Mouse (Mus musculus) hindbrain, postnatal 0 days (tissue): ENCODE measurements around the gene Efemp2. TPM values are rescaled to one million over a fixed set of nuclear protein-coding genes. Genes with fewer than 3 reads are reported as not detected.

Experiments used
- ATAC-seq: fragments of 200-750 bp; cut with Nextera tagmentation; 2 replicates; pipeline ENCODE4 v1.8.0; 2017; ENCODE audit warnings: mild to moderate bottlenecking, moderate TSS enrichment, moderate library complexity
- DNase-seq: peaks from one replicate; pipeline ENCODE4 v3.0.0-alpha.2; 2015; ENCODE audit warnings: low spot score
- H3K27ac ChIP-seq: fragments of 300-500 bp; sonication (generic); 2 replicates; pipeline ENCODE4 v1.5.1; 2014; ENCODE audit warnings: mild to moderate bottlenecking
- H3K27me3 ChIP-seq: fragments of 300-500 bp; sonication (generic); 2 replicates; pipeline ENCODE4 v1.6.1; 2014; ENCODE audit warnings: low read length, mixed read lengths; ENCODE audit not compliant: insufficient read depth
- H3K36me3 ChIP-seq: fragments of 300-500 bp; sonication (generic); 2 replicates; pipeline ENCODE4 v1.6.1; 2014; ENCODE audit warnings: low read length, mixed read lengths; ENCODE audit not compliant: insufficient read depth
- H3K4me1 ChIP-seq: fragments of 300-500 bp; sonication (generic); 2 replicates; pipeline ENCODE4 v1.6.1; 2014; ENCODE audit warnings: antibody characterized with exemption, low read length, mixed read lengths; ENCODE audit not compliant: insufficient read depth
- H3K4me2 ChIP-seq: fragments of 300-500 bp; sonication (generic); 2 replicates; pipeline ENCODE4 v1.6.1; 2014; ENCODE audit warnings: low read depth, mild to moderate bottlenecking, low read length, moderate library complexity, mixed read lengths
- H3K4me3 ChIP-seq: fragments of 300-500 bp; sonication (generic); 2 replicates; pipeline ENCODE4 v1.5.1; 2014; ENCODE audit warnings: low read length
- H3K9ac ChIP-seq: fragments of 300-500 bp; sonication (generic); replicated peaks from 2 replicates; pipeline ENCODE4 v1.6.1; 2014; ENCODE audit warnings: mild to moderate bottlenecking, low read length, moderate library complexity, mixed read lengths
- H3K9me3 ChIP-seq: fragments of 300-500 bp; sonication (generic); 2 replicates; pipeline ENCODE4 v1.6.1; 2016; ENCODE audit warnings: low read length, mixed read lengths
- CTCF ChIP-seq: IDR thresholded peaks from 2 replicates; pipeline ENCODE4 v1.5.1; 2016; ENCODE audit warnings: antibody characterized with exemption, control low read depth, low read depth
- WGBS: fragments of 180-500 bp; shearing (Covaris S2); extraction: QIAGEN DNeasy Blood & Tissue Kit; methylation state at CpG from one replicate; pipeline ENCODE4 v1.1.7; 2014; 5-methylcytosine and 5-hydroxymethylcytosine counted together
- polyA plus RNA-seq: library from polyadenylated mRNA; unstranded; fragments of >200 nt; fragmentation: Nextera tagmentation; extraction: Ambion mirVana; gene quantifications from 2 replicates; pipeline ENCODE4 v1.2.1, GENCODE M21; 2015
- total RNA-seq: library from RNA; depleted of rRNA; stranded (reverse); fragments of >200 nt; gene quantifications from 2 replicates; pipeline ENCODE4 v1.2.3, GENCODE M21; 2014

Efemp2 gene
- total and polyA plus RNA-seq, 2 experiments from 2014 or later = 36.5 to 49.3 TPM

DNA sequence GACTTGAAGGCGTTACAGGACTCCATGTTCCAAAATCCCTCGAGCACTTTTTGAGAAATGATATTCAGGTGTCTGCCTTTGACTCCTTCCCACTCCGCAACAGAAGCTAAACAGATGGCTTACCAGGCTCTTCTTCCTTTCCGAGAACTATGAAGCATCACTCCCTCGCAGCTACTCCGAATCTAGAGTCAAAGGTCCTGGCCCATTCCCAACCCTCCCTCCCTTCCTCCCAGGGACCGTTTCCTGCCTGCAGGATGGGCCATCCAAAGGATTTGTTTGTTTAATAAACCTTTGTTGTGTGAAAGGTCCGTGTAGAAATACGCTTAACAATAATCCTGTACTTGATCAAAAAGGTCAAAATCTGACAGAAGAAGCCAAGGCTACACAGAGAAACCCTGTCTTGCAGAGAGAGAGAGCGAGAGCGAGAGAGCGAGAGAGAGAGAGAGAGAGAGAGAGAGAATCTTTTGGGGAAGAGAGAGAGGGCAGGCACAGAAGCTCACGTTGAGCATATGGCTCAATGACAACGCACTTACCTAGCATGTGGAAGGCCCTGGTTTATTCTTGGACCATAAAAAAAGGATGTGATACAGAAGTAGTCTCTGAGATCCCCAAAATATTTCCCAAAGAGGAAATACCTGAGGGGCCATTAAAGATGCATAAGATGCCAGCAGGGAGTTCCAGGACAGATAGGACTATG, 15.9 kb upstream of the Efemp2 start, which contains the start of gene Ccdc85b:
Gene Ccdc85b (minus strand): TSS at position 149 of the 697 bp plus-strand sequence.
- ATAC-seq (no peak), DNase-seq (no peak)
- Histone ChIP-seq H3K4me1 (peaks cover 27% of the 10 kb centered on the region), H3K4me3 (peak within 1 kb of the TSS; percentile 66), H3K9me3 (no peaks in the 10 kb centered on the region), H3K4me2 (peak within 1 kb of the TSS; percentile 96), H3K27ac (peak within 1 kb of the TSS; percentile 99), H3K36me3 (0 out of 2 replicates have a peak, but pooled peaks cover 4% of the 10 kb centered on the region), H3K27me3 (no peaks in the 10 kb centered on the region), H3K9ac (peak within 1 kb of the TSS; percentile 82)
- 13% methylated on average over 14 of the region's 14 CpGs for WGBS
- TF ChIP-seq CTCF = no peak

DNA sequence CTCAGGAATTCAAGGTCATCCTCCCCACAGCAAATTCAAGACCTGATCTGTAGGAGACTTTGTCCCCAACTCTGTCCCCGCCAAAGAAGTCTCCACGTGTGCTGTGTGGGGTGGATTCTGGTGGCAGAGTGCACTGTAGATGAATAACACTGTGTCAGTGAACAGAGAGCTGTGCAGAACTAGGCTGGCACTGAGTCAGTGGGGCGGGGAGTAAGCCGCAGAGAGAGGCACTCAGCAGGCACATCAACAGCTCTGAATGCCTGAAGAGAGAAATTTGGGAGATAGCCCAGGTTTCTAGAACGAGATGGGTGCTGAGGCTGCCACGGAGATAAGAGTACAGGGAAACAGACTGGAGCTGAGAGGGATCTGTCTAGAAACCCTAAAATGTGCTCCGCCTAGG, 14.7 kb upstream of the Efemp2 start:
- no peak overlapping the region for H3K4me2 ChIP-seq
- H3K27ac ChIP-seq = no peak overlapping the region
- peaks cover 27% of the 10 kb centered on the region for H3K4me1 ChIP-seq
- no peaks in the 10 kb centered on the region for H3K9me3 ChIP-seq
- no peak overlapping the region for H3K4me3 ChIP-seq
- ATAC-seq = no peak
- WGBS = 66% methylated on average over 7 of the region's 7 CpGs
- DNase-seq = no peak
- no peaks in the 10 kb centered on the region for H3K27me3 ChIP-seq
- H3K9ac ChIP-seq = no peak overlapping the region
- H3K36me3 ChIP-seq = peaks cover 12% of the 10 kb centered on the region; the same call in 1 of the 2 replicates
- no peak for TF ChIP-seq CTCF

DNA sequence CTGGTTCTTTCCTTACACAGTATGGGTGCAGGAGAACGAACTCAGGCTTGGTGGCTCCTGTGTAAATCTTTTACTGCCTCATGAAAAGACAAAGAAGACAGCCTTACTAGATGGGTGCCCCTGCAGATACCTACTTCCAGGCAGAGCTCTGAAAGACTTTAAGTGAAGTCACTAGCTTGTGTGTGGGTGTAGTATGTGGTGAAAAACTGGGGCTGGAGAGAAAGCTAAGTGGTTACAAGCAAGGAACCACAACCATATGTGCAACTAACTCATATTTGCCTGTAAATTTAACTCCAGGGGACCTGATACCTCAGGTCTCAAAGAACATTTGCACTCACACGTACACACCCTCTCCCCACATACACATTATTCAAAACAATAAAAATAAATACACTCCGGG, 13.9 kb upstream of the Efemp2 start:
- Histone ChIP-seq H3K9me3 (no peaks in the 10 kb centered on the region), H3K4me2 (peak overlapping the region; percentile 79), H3K4me3 (peak overlapping the region; percentile 62), H3K9ac (peak overlapping the region; percentile 73), H3K27ac (peak overlapping the region; percentile 65; the same call in 1 of the 2 replicates), H3K36me3 (peaks cover 12% of the 10 kb centered on the region; the same call in 1 of the 2 replicates), H3K27me3 (no peaks in the 10 kb centered on the region), H3K4me1 (peaks cover 25% of the 10 kb centered on the region)
- whole genome bisulfite sequencing = 22% methylated on average over 3 of the region's 3 CpGs
- no peak for TF ChIP-seq CTCF
- DNase-seq (no peak), ATAC-seq (no peak)

DNA sequence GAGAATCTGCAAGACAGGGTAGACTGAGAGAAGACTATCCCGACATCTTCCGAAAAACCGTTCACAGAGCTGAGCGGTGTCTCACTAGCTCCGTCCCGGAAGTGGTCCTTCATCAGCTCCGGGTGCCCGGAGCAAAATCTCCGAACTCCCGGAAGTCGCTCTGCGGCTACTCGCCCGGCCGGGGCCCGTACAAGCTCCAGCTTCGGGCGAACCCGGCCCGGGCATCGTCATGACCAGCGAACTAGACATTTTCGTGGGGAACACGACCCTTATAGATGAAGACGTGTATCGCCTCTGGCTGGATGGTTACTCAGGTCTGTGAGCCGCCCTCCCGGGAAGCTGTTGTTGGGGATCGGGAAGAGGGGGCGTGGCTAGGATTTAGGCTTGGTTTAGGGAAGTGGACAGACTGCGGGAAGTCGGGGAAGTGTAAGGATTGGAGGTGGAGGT, 13.3 kb upstream of the Efemp2 start, which contains the start of gene Fibp:
Gene Fibp (plus strand): TSS at position 151 of the 447 bp plus-strand sequence.
- Histone ChIP-seq H3K27me3 (no peaks in the 10 kb centered on the region), H3K9me3 (no peaks in the 10 kb centered on the region), H3K36me3 (peaks cover 18% of the 10 kb centered on the region; the same call in 1 of the 2 replicates), H3K27ac (peak within 1 kb of the TSS; percentile 65), H3K9ac (peak within 1 kb of the TSS; percentile 73), H3K4me3 (peak within 1 kb of the TSS; percentile 62), H3K4me2 (peak within 1 kb of the TSS; percentile 79), H3K4me1 (peaks cover 20% of the 10 kb centered on the region)
- WGBS = under 1% methylated on average over 32 of the region's 32 CpGs
- no peak for TF ChIP-seq CTCF
- peak; percentile 96 for DNase-seq
- ATAC-seq = peak; percentile 71

DNA sequence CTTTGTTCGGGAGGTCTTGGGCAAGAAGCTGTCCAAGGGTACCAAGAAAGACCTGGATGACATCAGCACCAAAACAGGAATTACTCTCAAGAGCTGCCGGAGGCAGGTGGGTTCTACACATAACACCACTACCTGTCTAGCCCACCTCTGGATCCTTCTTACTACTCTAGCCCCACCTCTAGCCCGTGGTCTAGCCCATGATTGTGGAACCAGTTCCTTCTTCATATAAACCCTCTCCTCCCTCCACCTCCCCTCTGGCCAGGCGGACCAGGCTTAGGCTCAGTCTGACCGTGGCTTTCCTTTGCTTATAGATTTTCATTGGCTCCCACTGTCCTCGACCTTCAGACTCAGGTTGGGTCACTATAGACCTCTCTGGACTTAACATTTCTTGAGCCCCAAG, 12.3 kb upstream of the Efemp2 start:
- TF ChIP-seq CTCF = no peak
- Histone ChIP-seq H3K9ac (peak overlapping the region; percentile 73), H3K27ac (no peak overlapping the region), H3K9me3 (no peaks in the 10 kb centered on the region), H3K27me3 (no peaks in the 10 kb centered on the region), H3K4me1 (peaks cover 13% of the 10 kb centered on the region), H3K36me3 (peaks cover 25% of the 10 kb centered on the region), H3K4me3 (peak overlapping the region; percentile 62), H3K4me2 (peak overlapping the region; percentile 79)
- 81% methylated on average over 6 of the region's 6 CpGs for WGBS
- no peak for ATAC-seq
- no peak for DNase-seq

DNA sequence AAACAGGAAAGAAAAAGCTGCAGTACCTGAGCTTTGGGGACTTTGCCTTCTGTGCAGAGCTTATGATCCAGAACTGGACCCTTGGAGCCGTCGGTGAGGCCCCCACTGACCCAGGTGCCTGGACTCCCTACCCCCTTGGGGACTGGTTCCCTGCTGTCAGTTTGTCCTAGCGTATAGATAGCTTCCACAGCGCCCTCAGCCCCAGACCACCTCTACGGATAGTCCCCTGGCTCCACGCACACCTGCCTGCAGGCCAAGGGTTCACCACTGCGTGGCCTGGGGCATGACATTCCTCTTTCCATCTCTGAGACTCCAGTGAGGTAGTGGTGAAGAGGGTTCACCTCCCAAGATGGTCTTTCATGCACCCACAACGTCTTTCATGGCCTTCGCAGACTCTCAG, 10.5 kb upstream of the Efemp2 start:
- H3K27me3 ChIP-seq = no peaks in the 10 kb centered on the region
- H3K4me1 ChIP-seq = peaks cover 8% of the 10 kb centered on the region
- no peaks in the 10 kb centered on the region for H3K9me3 ChIP-seq
- H3K4me3 ChIP-seq = no peak overlapping the region
- WGBS = 90% methylated on average over 9 of the region's 9 CpGs
- no peak overlapping the region for H3K9ac ChIP-seq
- peaks cover 35% of the 10 kb centered on the region for H3K36me3 ChIP-seq
- no peak overlapping the region for H3K4me2 ChIP-seq
- TF ChIP-seq CTCF = no peak
- DNase-seq (no peak), ATAC-seq (no peak)
- no peak overlapping the region for H3K27ac ChIP-seq
